Mouse (Mus musculus): ENCODE data around the gene Tmed2.

DNA sequence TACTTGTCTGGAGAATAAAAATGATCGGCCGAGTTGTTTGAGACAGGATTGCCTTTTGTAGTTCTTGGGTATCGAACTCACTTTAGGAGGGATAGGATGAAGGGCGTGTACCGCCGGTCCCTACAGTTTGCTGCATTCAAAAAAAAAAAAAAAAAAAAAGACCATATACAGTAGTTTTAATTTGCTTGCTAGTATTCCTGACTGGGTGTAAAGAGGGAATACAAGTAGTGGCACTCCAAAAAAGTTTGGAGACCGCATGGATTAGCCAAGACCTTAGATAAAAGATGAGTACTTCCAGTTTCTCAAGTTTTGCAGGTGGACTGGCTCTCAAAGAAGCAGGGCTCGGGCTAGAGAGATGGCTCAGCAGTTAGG is 1.1 kb downstream of the Tmed2 start:
- TF ChIP-seq CTCF (IDR thresholded peaks at IDR 0.05; ENCODE audit: low read depth) (no peak), EP300 (IDR thresholded peaks at IDR 0.05; ENCODE audit: low read depth) (no peak)
